Mouse (Mus musculus): Measurements from ENCODE around the gene Bhlha9. TPM values are rescaled to one million over a fixed set of nuclear protein-coding genes. Genes with fewer than 3 reads are reported as not detected.

Bhlha9 gene
- polyA plus RNA-seq (2015; fragmentation: Nextera tagmentation; extraction: Ambion mirVana), result 0.30 and 0.54 TPM in 2 replicates

GRCm38 (mm10) chr11:76671871-76672475 is at the start of gene Bhlha9:
Gene Bhlha9, plus strand, starts transcription at chr11:76672470.
- H3K4me3 ChIP-seq (replicated peaks), result peak within 1 kb of the TSS; percentile 46
- H3K27me3 ChIP-seq, result peaks cover 90% of the 10 kb centered on the region
- no peak for ATAC-seq (replicated peaks; ENCODE audit: low FRiP score)
- H3K9ac ChIP-seq, result peak within 1 kb of the TSS; percentile 42; the same call in 1 of the 2 replicates
- peak within 1 kb of the TSS; percentile 83 for H3K4me2 ChIP-seq
- no peak within 1 kb of the TSS for H3K27ac ChIP-seq
- 56% methylated on average over 15 of the region's 15 CpGs for WGBS
- no peaks in the 10 kb centered on the region for H3K9me3 ChIP-seq (replicated peaks)
- H3K4me1 ChIP-seq, result peaks cover 22% of the 10 kb centered on the region
- no peaks in the 10 kb centered on the region for H3K36me3 ChIP-seq

GRCm38 (mm10) chr11:76622566-76623205 is 49.6 kb upstream of the Bhlha9 start:
- Histone ChIP-seq H3K4me2 (peak overlapping the region; percentile 96), H3K27me3 (peaks cover 26% of the 10 kb centered on the region), H3K36me3 (no peaks in the 10 kb centered on the region), H3K4me3 (replicated peaks) (peak overlapping the region; percentile 79), H3K9me3 (replicated peaks) (no peaks in the 10 kb centered on the region), H3K4me1 (peaks cover 52% of the 10 kb centered on the region), H3K27ac (peak overlapping the region; percentile 86), H3K9ac (peak overlapping the region; percentile 77)
- under 1% methylated on average over 66 of the region's 66 CpGs for WGBS
- ATAC-seq (replicated peaks; ENCODE audit: low FRiP score), result peak; percentile 31

- peak overlapping the region; percentile 96 for H3K4me2 ChIP-seq
- peaks cover 53% of the 10 kb centered on the region for H3K4me1 ChIP-seq
- peak overlapping the region; percentile 77 for H3K9ac ChIP-seq
- WGBS, result under 1% methylated on average over 60 of the region's 72 CpGs
- H3K9me3 ChIP-seq (replicated peaks), result no peaks in the 10 kb centered on the region
- no peaks in the 10 kb centered on the region for H3K36me3 ChIP-seq
- peak; percentile 80 for ATAC-seq (replicated peaks; ENCODE audit: low FRiP score)
- H3K27ac ChIP-seq, result peak overlapping the region; percentile 86
- peak overlapping the region; percentile 79 for H3K4me3 ChIP-seq (replicated peaks)
- H3K27me3 ChIP-seq, result peaks cover 26% of the 10 kb centered on the region
These were observed 48.9 kb upstream of the Bhlha9 start for GRCm38 (mm10) chr11:76623206-76623961.

GRCm38 (mm10) chr11:76624071-76624470 is 48.2 kb upstream of the Bhlha9 start:
- no peak for ATAC-seq (replicated peaks; ENCODE audit: low FRiP score)
- peak overlapping the region; percentile 96 for H3K4me2 ChIP-seq
- H3K27me3 ChIP-seq, result peaks cover 26% of the 10 kb centered on the region
- H3K4me3 ChIP-seq (replicated peaks), result peak overlapping the region; percentile 79
- no peaks in the 10 kb centered on the region for H3K9me3 ChIP-seq (replicated peaks)
- no peaks in the 10 kb centered on the region for H3K36me3 ChIP-seq
- 26% methylated on average over 10 of the region's 10 CpGs for WGBS
- peak overlapping the region; percentile 86 for H3K27ac ChIP-seq
- 0 out of 2 replicates have a peak overlapping the region, but pooled peaks have one; percentile 77 for H3K9ac ChIP-seq
- H3K4me1 ChIP-seq, result peaks cover 56% of the 10 kb centered on the region

- WGBS, result 75% methylated on average over 3 of the region's 3 CpGs
These were observed 47.4 kb upstream of the Bhlha9 start for GRCm38 (mm10) chr11:76624881-76625280.

GRCm38 (mm10) chr11:76628613-76629012 is 43.7 kb upstream of the Bhlha9 start:
- Histone ChIP-seq H3K36me3 (no peaks in the 10 kb centered on the region), H3K4me3 (replicated peaks) (no peak overlapping the region), H3K4me2 (no peak overlapping the region), H3K27me3 (no peaks in the 10 kb centered on the region), H3K9ac (no peak overlapping the region), H3K27ac (no peak overlapping the region), H3K4me1 (peaks cover 27% of the 10 kb centered on the region), H3K9me3 (replicated peaks) (no peaks in the 10 kb centered on the region)
- WGBS, result 53% methylated on average over 5 of the region's 5 CpGs
- ATAC-seq (replicated peaks; ENCODE audit: low FRiP score), result no peak

More at GRCm38 (mm10) chr11:76624881-76625280, 47.4 kb upstream of the Bhlha9 start:
- Histone ChIP-seq H3K36me3 (no peaks in the 10 kb centered on the region), H3K4me2 (no peak overlapping the region), H3K27me3 (peaks cover 26% of the 10 kb centered on the region), H3K9me3 (replicated peaks) (no peaks in the 10 kb centered on the region), H3K9ac (no peak overlapping the region), H3K4me1 (peaks cover 48% of the 10 kb centered on the region), H3K4me3 (replicated peaks) (no peak overlapping the region), H3K27ac (no peak overlapping the region)
- ATAC-seq (replicated peaks; ENCODE audit: low FRiP score), result no peak

GRCm38 (mm10) chr11:76630023-76630422 is 42.2 kb upstream of the Bhlha9 start:
- Histone ChIP-seq H3K4me3 (replicated peaks) (no peak overlapping the region), H3K27ac (peak overlapping the region; percentile 71), H3K9ac (no peak overlapping the region), H3K9me3 (replicated peaks) (no peaks in the 10 kb centered on the region), H3K4me2 (no peak overlapping the region), H3K27me3 (no peaks in the 10 kb centered on the region), H3K36me3 (no peaks in the 10 kb centered on the region), H3K4me1 (peaks cover 14% of the 10 kb centered on the region)
- WGBS, result 28% methylated on average over 2 of the region's 2 CpGs
- peak; percentile 77 for ATAC-seq (replicated peaks; ENCODE audit: low FRiP score)

GRCm38 (mm10) chr11:76630487-76630886 is 41.8 kb upstream of the Bhlha9 start:
- H3K36me3 ChIP-seq, result no peaks in the 10 kb centered on the region
- H3K9ac ChIP-seq, result no peak overlapping the region
- H3K27ac ChIP-seq, result peak overlapping the region; percentile 71
- H3K4me2 ChIP-seq, result no peak overlapping the region
- no peak overlapping the region for H3K4me3 ChIP-seq (replicated peaks)
- H3K4me1 ChIP-seq, result peaks cover 14% of the 10 kb centered on the region
- WGBS, result 50% methylated on average over 5 of the region's 5 CpGs
- ATAC-seq (replicated peaks; ENCODE audit: low FRiP score), result no peak
- H3K9me3 ChIP-seq (replicated peaks), result no peaks in the 10 kb centered on the region
- H3K27me3 ChIP-seq, result no peaks in the 10 kb centered on the region

GRCm38 (mm10) chr11:76639269-76639985 is 32.8 kb upstream of the Bhlha9 start:
- Histone ChIP-seq H3K4me3 (replicated peaks) (no peak overlapping the region), H3K4me1 (peaks cover 3% of the 10 kb centered on the region), H3K27me3 (peaks cover 3% of the 10 kb centered on the region; the same call in 1 of the 2 replicates), H3K27ac (no peak overlapping the region), H3K9me3 (replicated peaks) (no peaks in the 10 kb centered on the region), H3K9ac (no peak overlapping the region), H3K36me3 (no peaks in the 10 kb centered on the region), H3K4me2 (no peak overlapping the region)
- ATAC-seq (replicated peaks; ENCODE audit: low FRiP score), result no peak
- WGBS, result 77% methylated on average over 17 of the region's 17 CpGs

GRCm38 (mm10) chr11:76640231-76640630 is 32.0 kb upstream of the Bhlha9 start:
- Histone ChIP-seq H3K4me1 (peaks cover 11% of the 10 kb centered on the region), H3K27ac (no peak overlapping the region), H3K36me3 (no peaks in the 10 kb centered on the region), H3K27me3 (peaks cover 9% of the 10 kb centered on the region; the same call in 1 of the 2 replicates), H3K9me3 (replicated peaks) (no peaks in the 10 kb centered on the region), H3K9ac (no peak overlapping the region), H3K4me2 (no peak overlapping the region), H3K4me3 (replicated peaks) (no peak overlapping the region)
- ATAC-seq (replicated peaks; ENCODE audit: low FRiP score), result no peak
- 69% methylated on average over 4 of the region's 4 CpGs for WGBS

GRCm38 (mm10) chr11:76644257-76644656 is 28.0 kb upstream of the Bhlha9 start:
- no peak overlapping the region for H3K9ac ChIP-seq
- H3K4me3 ChIP-seq (replicated peaks), result no peak overlapping the region
- H3K27ac ChIP-seq, result peak overlapping the region; percentile 88
- H3K36me3 ChIP-seq, result no peaks in the 10 kb centered on the region
- ATAC-seq (replicated peaks; ENCODE audit: low FRiP score), result no peak
- peaks cover 28% of the 10 kb centered on the region for H3K4me1 ChIP-seq
- no peak overlapping the region for H3K4me2 ChIP-seq
- WGBS, result 42% methylated on average over 6 of the region's 6 CpGs
- H3K9me3 ChIP-seq (replicated peaks), result no peaks in the 10 kb centered on the region
- H3K27me3 ChIP-seq, result peaks cover 9% of the 10 kb centered on the region; the same call in 1 of the 2 replicates

Data from kidney, embryonic 15.5 days (tissue).